Mouse (Mus musculus): ENCODE data around the gene Slc2a4.

GRCm38 (mm10) chr11:69939181-69939580 lies 8.8 kb downstream of the Slc2a4 start:
- TF ChIP-seq CTCF (IDR thresholded peaks at IDR 0.05; ENCODE audit: low read depth, low read length) (no peak), POLR2A (IDR thresholded peaks at IDR 0.05; ENCODE audit: borderline replicate concordance, low read depth, low read length) (no peak)
